Mouse (Mus musculus): ENCODE measurements at regions not wholly inside any gene's neighbourhood (a gene's known extent, or its start where the extent isn't known, plus 50 kb on each side); places are given as distances from the start of the nearest gene placed in this dataset.

DNA sequence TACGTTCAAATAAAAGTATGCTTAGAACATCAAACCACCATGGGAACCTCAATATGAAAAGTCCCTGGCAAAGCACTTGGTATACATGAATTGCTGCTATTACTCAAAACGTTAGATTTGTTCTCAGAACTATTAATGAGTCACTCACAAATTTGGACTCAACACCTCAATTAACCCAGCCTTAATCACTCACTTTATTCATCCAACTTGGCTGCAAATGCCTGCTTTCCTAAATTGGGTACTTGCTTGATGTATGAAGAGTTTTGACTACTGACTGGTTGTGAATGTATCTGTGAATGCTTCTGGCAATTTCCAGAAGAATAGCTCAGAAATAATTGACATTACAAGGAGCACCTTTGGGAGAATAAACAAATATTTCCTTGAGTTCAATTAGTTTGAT is 308.6 kb downstream of the Arl4a start:
- no peaks in the 10 kb centered on the region for H3K27me3 ChIP-seq (ENCODE audit: control insufficient read depth, insufficient read depth, low read length, poor library complexity, severe bottlenecking)
- no peak for DNase-seq (ENCODE audit: low read depth, low spot score)

DNA sequence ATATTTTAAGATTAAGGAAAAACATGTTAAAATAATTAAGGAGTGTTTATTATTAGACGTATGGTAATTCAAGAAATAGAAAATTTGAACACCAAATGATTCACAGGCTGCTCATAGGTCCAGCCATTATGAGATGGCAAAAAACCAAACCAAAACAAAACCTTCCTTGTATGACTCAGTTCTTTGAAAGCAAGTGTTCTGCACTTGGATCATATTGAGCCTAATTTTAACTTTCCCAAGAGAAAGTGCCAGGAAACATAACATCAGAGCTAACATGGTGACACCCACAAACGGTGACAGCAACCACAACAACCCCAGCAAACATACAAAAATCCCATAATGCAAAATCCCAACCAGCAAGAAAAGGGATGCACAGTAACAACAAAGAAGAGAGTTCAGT is 313.7 kb downstream of the Arl4a start:
- no peak for DNase-seq (ENCODE audit: low read depth, low spot score)
- H3K27me3 ChIP-seq (ENCODE audit: control insufficient read depth, insufficient read depth, low read length, poor library complexity, severe bottlenecking): no peaks in the 10 kb centered on the region
- no peaks in the 10 kb centered on the region for H3K36me3 ChIP-seq (ENCODE audit: control insufficient read depth, insufficient read depth, low read length, poor library complexity, severe bottlenecking)

More for the DNA sequence above, 308.6 kb downstream of the Arl4a start:
- H3K36me3 ChIP-seq (ENCODE audit: control insufficient read depth, insufficient read depth, low read length, poor library complexity, severe bottlenecking): no peaks in the 10 kb centered on the region

DNA sequence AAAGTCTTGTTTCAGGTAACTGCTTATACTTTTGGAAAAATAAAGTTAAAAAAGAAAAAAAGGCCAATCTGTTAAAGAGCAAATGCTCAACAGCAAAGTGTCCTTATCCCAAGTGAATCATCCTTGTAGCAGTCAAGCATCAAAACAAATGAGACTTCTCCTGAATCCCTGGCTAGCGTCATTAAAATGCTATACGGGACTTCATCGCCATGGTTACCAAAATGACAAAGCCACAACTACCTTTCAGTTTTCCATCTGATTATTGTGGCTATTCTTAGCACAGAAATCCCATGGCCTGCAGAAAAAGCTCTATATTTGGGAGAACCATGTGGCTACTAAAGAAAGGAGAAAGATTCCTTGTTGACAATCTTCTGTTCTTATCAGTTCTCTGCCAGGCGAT is 322.7 kb downstream of the Arl4a start:
- Histone ChIP-seq H3K27me3 (ENCODE audit: control insufficient read depth, insufficient read depth, low read length, poor library complexity, severe bottlenecking) (no peaks in the 10 kb centered on the region), H3K36me3 (ENCODE audit: control insufficient read depth, insufficient read depth, low read length, poor library complexity, severe bottlenecking) (no peaks in the 10 kb centered on the region)
- no peak for DNase-seq (ENCODE audit: low read depth, low spot score)

DNA sequence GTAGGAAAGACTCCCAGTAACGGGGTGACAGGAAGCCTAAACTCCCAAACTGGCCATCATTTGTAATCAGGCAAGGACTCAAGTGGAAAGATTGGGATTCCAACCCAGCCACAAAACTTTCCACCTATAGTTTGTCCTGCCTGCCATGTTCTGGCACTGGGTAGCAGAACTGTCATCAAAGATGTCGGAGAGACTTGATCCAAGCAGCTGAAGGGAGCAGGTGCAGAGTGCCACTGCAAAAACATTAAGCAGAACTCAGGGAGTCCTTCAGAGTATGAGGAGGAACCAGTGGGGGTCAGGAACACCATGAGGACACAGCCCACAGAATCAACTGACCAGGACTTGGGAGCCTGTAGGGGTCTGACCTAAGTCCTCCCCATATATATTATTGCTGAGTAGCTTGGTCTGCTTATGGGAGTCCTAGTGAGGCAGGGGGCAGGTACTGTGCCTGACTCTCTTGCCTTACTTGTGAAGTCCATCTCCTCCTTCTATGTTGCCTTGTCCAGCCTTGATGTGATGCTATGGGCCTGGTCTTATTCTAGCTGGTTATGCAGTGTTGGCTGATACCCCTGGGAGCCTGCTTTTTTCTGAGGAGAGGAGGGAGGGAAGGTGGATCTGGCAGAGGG is 323.5 kb downstream of the Arl4a start:
- Histone ChIP-seq H3K27me3 (ENCODE audit: control insufficient read depth, insufficient read depth, low read length, poor library complexity, severe bottlenecking) (no peaks in the 10 kb centered on the region), H3K36me3 (ENCODE audit: control insufficient read depth, insufficient read depth, low read length, poor library complexity, severe bottlenecking) (no peaks in the 10 kb centered on the region)
- DNase-seq (ENCODE audit: low read depth, low spot score): no peak

DNA sequence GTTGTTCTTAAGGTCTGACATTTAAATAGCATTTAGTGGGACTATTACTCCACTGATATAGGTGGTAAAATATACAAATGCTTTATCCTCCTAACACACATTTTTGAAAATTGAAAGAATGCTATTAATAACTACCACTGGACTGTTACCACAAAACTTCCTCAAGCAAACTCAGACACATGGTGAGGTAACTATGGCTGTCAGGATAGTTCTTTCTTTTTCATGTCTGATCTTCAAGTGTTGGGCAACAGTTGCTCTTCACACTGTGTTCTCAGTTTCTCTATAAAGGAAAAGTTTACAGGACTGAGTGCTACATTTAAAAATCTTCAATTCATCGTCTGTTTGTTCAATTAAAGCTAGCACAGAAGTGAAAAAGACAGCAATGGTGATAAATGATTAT is 326.0 kb downstream of the Arl4a start:
- Histone ChIP-seq H3K27me3 (ENCODE audit: control insufficient read depth, insufficient read depth, low read length, poor library complexity, severe bottlenecking) (no peaks in the 10 kb centered on the region), H3K36me3 (ENCODE audit: control insufficient read depth, insufficient read depth, low read length, poor library complexity, severe bottlenecking) (no peaks in the 10 kb centered on the region)
- DNase-seq (ENCODE audit: low read depth, low spot score): no peak

DNA sequence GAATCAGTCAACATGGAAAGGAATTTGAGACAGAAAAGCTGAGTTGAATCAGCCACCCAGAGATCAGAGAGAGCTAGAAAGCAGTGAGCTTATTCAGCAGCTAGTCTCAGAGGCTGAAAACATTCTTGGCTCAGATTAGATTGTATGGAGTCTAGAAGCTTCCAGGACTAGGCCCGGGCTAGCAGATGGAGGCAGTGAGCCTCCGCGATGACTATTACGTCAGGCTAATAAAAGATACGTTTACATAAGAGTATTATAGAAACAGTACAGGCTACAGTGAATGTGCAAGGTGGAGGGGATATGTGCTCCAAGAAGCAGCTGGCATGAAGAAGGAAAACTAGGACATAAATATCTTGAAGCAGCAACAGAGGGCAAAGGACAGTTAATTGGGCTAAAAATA is 328.0 kb downstream of the Arl4a start:
- no peaks in the 10 kb centered on the region for H3K36me3 ChIP-seq (ENCODE audit: control insufficient read depth, insufficient read depth, low read length, poor library complexity, severe bottlenecking)
- H3K27me3 ChIP-seq (ENCODE audit: control insufficient read depth, insufficient read depth, low read length, poor library complexity, severe bottlenecking): no peaks in the 10 kb centered on the region
- no peak for DNase-seq (ENCODE audit: low read depth, low spot score)

DNA sequence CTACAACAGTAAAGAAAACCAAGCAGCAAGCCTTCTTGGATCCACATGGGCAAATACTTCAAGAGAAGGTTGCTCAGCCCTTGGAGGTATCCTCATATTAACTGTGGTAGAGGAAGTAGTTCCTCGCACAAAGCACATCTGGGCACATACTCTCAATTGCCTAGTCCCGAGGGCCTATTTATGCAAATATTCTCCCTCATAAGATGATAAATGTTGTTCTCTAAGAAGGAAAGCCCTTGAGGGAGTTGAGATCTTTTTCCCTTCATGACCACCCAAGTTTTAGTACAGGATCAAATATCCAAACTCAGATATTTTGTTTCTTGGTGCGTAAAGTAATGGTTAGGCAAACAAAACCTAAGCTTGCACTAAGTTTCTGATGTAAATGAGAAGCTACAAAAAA is 340.6 kb downstream of the Arl4a start:
- H3K27me3 ChIP-seq (ENCODE audit: control insufficient read depth, insufficient read depth, low read length, poor library complexity, severe bottlenecking): no peaks in the 10 kb centered on the region
- no peak for DNase-seq (ENCODE audit: low read depth, low spot score)
- no peaks in the 10 kb centered on the region for H3K36me3 ChIP-seq (ENCODE audit: control insufficient read depth, insufficient read depth, low read length, poor library complexity, severe bottlenecking)

DNA sequence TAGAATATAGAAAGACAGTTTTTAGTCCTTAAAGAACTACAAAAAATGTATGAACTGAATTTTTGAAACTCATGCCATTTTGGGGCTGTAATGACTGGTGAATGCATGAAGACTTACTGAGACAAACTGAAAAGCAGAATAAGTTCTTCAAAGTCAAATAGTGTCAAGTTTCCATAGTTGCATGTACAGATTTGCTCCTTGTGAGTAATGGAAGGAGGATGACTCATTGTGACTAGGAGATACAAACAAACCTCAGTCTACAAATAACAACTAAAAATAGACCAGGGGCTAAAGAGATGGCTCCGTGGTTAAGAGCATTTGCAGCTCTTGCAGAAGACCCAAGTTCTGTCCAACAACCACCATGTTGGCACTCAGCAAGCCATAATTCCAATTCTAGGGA is 342.5 kb downstream of the Arl4a start:
- Histone ChIP-seq H3K36me3 (ENCODE audit: control insufficient read depth, insufficient read depth, low read length, poor library complexity, severe bottlenecking) (no peaks in the 10 kb centered on the region), H3K27me3 (ENCODE audit: control insufficient read depth, insufficient read depth, low read length, poor library complexity, severe bottlenecking) (no peaks in the 10 kb centered on the region)
- no peak for DNase-seq (ENCODE audit: low read depth, low spot score)

DNA sequence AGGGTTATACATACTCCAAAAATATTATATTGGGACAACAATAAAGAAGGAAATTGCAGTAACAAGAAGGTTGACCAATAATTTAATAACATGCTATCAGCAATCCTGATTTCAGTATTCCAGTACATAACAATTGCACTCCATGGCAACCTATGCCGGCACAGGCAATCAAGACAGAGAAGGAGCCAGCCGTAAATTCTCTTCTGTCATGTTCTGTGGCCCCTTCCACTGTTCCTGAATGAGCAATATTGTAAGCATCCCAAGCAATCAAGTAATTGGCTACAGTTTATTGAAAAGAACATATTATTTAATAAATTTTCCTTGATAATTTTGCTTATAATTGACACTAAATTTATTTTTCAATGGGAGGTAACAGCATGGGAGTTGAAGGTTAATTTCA is 345.8 kb downstream of the Arl4a start:
- no peaks in the 10 kb centered on the region for H3K36me3 ChIP-seq (ENCODE audit: control insufficient read depth, insufficient read depth, low read length, poor library complexity, severe bottlenecking)
- H3K27me3 ChIP-seq (ENCODE audit: control insufficient read depth, insufficient read depth, low read length, poor library complexity, severe bottlenecking): no peaks in the 10 kb centered on the region
- no peak for DNase-seq (ENCODE audit: low read depth, low spot score)

DNA sequence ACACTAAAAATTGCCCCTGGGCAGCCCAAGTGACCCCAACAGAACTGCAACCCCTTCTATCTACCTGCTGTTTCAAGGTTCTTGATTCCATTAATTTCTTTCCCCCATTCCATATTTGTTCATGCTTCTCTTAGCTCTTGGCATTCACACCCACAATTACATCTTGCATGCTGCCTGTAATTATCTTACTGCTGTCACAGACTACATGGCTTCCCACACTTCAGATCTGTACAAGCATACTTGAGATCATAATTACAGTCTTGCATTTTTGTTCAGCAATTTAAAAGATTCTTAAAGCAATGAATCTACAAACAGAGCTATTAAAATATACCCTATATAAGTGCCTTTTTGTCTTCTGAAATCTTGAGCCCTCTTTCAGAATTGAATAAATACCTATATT is 352.4 kb downstream of the Arl4a start:
- Histone ChIP-seq H3K36me3 (ENCODE audit: control insufficient read depth, insufficient read depth, low read length, poor library complexity, severe bottlenecking) (no peaks in the 10 kb centered on the region), H3K27me3 (ENCODE audit: control insufficient read depth, insufficient read depth, low read length, poor library complexity, severe bottlenecking) (no peaks in the 10 kb centered on the region)
- no peak for DNase-seq (ENCODE audit: low read depth, low spot score)

DNA sequence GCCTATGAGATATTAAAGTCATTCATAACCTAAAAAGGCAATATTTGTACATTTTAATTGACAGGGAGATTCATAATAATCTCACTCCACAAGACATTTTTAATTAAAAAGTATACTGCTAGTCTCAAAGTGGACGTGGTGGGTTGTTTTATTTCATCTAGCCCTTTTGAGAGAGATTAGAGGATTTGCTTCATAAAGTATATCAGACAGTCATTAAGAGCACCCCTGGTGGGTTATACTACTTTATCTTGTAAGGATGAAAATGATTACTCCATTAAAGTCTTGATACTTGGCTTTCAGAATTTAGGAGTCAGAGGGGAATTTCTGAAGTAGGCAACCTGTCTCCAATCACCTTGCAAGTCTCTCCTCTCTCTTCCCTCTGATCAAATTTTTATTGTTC is 355.7 kb downstream of the Arl4a start:
- Histone ChIP-seq H3K27me3 (ENCODE audit: control insufficient read depth, insufficient read depth, low read length, poor library complexity, severe bottlenecking) (no peaks in the 10 kb centered on the region), H3K36me3 (ENCODE audit: control insufficient read depth, insufficient read depth, low read length, poor library complexity, severe bottlenecking) (no peaks in the 10 kb centered on the region)
- DNase-seq (ENCODE audit: low read depth, low spot score): no peak

DNA sequence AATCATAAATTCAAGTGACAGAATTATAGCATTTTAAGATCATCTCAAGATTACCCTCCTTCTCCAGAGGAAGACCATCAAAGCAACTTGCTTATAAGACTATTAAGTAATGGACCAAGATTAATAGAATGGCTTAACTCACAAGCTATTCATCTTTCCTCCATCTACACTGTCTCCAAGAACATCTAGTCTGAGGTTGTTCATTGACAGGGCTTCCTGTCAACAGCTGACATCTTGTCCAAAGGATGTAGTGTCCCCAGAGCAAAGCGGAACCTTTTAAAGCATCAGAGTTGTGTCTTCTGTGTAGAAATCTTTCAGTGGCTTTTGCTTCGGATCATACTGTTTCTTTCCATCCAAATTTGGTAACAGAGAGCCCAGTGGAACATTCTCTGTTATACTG is 362.2 kb downstream of the Arl4a start:
- Histone ChIP-seq H3K27me3 (ENCODE audit: control insufficient read depth, insufficient read depth, low read length, poor library complexity, severe bottlenecking) (no peaks in the 10 kb centered on the region), H3K36me3 (ENCODE audit: control insufficient read depth, insufficient read depth, low read length, poor library complexity, severe bottlenecking) (no peaks in the 10 kb centered on the region)
- DNase-seq (ENCODE audit: low read depth, low spot score): no peak

DNA sequence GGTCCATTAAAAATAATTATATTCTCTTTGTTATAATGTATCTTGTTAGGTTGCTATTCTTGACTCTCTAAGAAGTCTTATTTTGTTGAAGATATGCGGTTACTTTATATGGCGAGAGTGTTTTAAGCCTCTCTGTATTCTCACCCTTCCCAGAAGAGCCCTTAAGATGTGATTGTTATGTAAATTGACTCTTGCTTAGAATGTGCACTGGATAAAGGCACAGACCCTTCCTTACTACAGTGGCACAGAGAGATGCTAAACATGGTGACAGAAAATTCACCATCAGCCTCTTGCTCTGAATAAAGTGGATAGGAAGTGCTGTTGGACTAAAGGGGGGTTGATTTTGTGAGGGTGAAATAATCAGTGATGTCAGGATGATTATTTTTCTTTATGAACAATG is 370.1 kb downstream of the Arl4a start:
- Histone ChIP-seq H3K36me3 (ENCODE audit: control insufficient read depth, insufficient read depth, low read length, poor library complexity, severe bottlenecking) (no peaks in the 10 kb centered on the region), H3K27me3 (ENCODE audit: control insufficient read depth, insufficient read depth, low read length, poor library complexity, severe bottlenecking) (no peaks in the 10 kb centered on the region)
- no peak for DNase-seq (ENCODE audit: low read depth, low spot score)

DNA sequence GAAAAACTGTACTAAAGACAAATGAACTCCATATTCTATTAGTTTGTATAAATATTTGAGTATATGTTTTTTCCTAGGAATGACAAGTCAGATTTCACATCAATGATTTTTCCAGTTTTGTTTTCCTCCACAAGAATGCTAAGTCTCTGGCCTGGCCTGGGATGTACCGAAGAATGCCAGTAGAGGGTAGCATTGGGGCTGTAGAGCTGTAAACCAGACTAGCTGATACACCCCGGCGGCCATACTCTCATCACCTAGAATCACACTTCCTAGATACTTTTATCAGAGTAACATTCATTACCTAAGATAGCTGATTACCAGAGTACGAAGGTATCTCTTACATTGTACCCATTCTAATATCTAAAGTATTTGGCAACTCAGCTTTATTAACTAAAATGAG is 372.4 kb downstream of the Arl4a start:
- Histone ChIP-seq H3K36me3 (ENCODE audit: control insufficient read depth, insufficient read depth, low read length, poor library complexity, severe bottlenecking) (no peaks in the 10 kb centered on the region), H3K27me3 (ENCODE audit: control insufficient read depth, insufficient read depth, low read length, poor library complexity, severe bottlenecking) (no peaks in the 10 kb centered on the region)
- DNase-seq (ENCODE audit: low read depth, low spot score): peak; percentile 54

DNA sequence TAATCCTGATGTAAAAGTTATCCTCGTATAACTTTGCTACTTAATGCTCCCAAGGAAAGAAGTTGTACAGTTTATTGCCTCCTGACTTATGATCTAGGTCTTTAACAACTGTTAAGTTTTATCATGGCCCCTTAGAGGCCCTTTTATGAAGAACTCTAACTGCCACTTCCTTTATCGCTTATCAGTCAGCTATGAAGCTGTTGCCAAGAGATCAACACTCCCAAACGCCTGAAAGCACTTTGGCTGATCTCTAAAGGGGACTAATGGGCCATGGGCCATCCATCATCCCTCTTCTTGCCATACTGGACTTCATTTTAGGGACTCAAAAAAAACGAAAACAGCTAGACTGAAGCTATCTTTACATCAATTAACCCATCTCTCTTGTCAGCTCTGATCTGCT is 377.4 kb downstream of the Arl4a start:
- H3K36me3 ChIP-seq (ENCODE audit: control insufficient read depth, insufficient read depth, low read length, poor library complexity, severe bottlenecking): no peaks in the 10 kb centered on the region
- no peaks in the 10 kb centered on the region for H3K27me3 ChIP-seq (ENCODE audit: control insufficient read depth, insufficient read depth, low read length, poor library complexity, severe bottlenecking)
- no peak for DNase-seq (ENCODE audit: low read depth, low spot score)

DNA sequence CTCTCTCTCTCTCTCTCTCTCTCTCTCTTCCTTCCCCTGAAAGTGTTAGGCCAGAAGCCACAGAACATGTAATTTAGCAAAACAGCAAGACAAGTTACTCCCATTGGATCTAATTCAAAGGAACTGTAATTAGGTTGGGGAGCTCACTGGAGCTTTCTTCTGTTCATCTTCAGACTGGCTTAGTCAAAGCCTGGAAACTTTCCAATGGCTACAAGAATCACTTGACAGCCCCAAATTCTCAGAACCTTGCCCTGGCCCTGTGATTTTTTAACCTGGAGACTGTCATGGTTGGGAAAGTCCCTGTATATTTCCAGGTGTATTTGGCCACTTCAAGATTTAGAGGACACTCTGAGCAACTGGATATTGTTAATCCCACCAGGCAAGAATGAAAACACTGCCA is 381.2 kb downstream of the Arl4a start:
- DNase-seq (ENCODE audit: low read depth, low spot score): no peak
- H3K36me3 ChIP-seq (ENCODE audit: control insufficient read depth, insufficient read depth, low read length, poor library complexity, severe bottlenecking): no peaks in the 10 kb centered on the region
- no peaks in the 10 kb centered on the region for H3K27me3 ChIP-seq (ENCODE audit: control insufficient read depth, insufficient read depth, low read length, poor library complexity, severe bottlenecking)

Data from splenic B cell, adult 2 months (primary cell).